Mouse (Mus musculus) small intestine, adult 2 months (tissue): ENCODE measurements around the gene Ankrd52.

Experiments used
- CTCF ChIP-seq: fragments of 200-500 bp; IDR thresholded peaks from 2 replicates; pipeline ENCODE4 v1.5.1; 2012; ENCODE audit warnings: low read depth, mild to moderate bottlenecking, control low read depth, inconsistent platforms, low read length, moderate library complexity, mixed read lengths; ENCODE audit not compliant: insufficient replicate concordance, insufficient read length; ENCODE audit errors: extremely low read depth
- POLR2A ChIP-seq: fragments of 200-500 bp; IDR thresholded peaks from 2 replicates; pipeline ENCODE4 v1.6.1; 2012; ENCODE audit warnings: low read depth, mild to moderate bottlenecking, control low read depth, inconsistent platforms, low read length, moderate library complexity

DNA sequence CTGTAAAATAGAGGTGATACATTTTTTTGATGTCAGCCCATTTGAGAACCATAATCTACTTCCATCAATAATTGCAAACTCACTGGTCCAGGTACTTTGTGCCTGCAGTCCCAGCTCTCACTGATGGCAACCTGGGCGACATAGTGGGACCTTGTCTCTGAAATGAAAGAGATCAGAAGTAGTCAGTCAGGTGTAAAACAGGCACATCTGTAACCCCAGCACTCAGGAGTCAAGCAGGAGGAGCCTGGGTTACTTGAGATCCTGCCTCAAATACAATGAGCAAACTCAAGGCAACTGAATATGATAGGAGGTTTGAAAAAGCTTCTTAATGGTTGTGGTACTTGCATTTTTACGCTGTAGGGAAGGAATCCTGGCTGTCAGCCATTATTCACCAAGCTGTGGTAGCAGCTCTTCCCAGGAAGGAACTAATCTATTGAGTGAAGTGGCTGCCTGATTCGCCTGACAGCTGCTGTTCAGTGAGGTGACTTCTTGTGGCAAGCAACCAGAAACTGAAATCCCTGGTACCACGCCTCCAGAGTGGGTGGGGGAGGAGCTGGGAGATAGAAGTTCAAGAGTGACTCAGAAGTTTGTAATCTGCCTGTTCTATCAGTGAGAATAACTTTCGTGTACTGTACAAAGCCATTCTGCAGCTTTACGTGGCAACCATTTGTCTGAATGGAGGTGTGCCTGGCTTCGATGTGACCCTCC, 32.2 kb upstream of the Ankrd52 start:
- TF ChIP-seq CTCF (no peak; the same call in 1 of the 2 replicates), POLR2A (no peak; the same call in 1 of the 2 replicates)
